Mouse (Mus musculus) spleen, adult 18-20 months (tissue): ENCODE data around the gene Tnfrsf13c.

Experiments used
- DNase-seq, 2 experiments: peaks; one replicate each; pipeline ENCODE4 v3.0.0; 2022; ENCODE audit warnings: mixed read lengths in 2 of 2

Tnfrsf13c gene

DNA sequence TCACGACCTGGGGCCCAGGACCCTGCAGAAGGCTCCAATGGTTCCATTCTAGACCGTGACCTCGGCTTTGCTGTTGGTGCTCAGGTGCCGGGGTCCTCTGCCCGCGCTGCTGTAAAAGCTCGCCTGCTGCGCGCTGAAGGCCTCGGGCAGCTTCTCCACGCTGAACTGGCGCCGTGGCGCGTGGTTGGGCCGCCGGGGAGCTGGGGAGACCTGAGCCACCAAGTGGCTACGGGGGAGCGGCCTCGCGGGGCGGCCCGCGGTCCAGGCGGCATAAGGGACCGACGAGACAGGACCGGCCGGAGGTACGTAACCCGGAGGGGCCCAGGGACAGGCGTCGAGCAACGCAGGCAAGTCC, 17.1 kb downstream of the Tnfrsf13c start:
- no peak for DNase-seq

- DNase-seq: no peak
These were observed 17.6 kb downstream of the Tnfrsf13c start for GRCm38 (mm10) chr15:82206365-82207104.

DNA sequence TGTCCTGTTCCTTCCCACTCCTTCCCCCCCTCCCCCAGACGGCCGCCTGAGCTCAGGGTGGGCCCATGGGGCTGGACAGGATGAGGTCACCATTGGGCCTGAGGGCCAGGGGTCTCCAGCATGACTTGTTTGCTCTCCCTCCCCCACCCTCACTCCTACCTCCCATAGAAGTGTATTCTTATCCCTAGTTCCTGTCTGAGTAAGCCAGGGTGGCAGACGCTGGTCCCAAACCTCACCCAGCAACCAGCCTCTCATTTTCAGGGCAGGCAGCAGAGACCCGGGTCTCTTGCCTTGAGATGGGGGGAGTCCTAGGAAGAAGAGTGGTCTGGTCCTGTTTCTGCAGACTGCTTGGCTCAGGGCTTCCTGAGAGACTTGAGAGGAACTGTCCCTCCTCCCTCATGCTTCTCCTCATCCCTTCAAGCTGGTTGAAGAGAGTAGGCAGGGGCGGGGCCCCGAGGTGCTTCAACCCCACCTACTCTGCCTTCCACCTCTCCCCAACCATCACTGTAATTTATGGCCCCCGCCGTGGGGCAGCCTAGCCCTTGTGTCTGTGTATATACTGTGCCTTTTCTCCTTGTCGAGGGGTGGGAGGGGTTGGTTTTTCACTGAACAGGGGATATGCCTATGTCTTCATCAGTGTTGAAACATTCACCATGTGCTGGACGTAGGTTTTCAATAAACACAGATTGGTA, 19.3 kb downstream of the Tnfrsf13c start:
- no peak for DNase-seq

DNA sequence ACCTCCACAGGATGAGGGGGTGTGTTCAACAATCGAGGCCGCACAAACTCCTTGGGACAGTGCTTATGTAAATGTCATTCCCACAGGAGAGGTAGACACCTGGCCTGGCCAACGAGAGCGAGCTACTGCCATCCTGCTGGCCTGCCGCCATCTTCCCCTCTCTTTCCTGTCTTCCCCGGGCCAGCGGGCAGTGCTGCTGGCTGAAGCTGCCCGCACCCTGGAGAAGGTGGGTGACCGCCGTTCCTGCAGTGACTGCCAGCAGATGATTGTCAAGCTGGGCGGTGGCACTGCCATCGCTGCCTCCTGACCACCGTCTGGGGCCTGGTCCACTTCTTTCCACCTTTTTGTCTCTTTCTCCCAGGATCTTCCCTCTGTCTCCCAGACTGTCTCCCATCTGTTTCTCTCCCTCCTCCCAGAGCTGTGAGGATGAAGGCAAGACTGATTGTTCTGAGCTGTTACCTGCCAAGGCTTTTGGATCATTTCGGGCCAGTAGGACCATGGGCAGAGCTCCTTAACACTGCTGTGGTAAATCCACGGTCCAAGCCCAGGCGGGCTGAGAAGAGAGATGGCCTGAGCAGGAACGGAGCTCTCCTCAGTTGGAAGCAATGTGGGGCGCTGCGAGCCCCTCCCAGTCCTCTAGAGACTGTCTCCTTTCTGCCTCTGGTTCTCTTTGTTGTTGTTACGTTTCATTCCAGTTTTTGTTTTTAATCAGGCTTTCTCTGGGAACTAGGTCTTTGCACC, 20.4 kb downstream of the Tnfrsf13c start:
- no peak for DNase-seq

GRCm38 (mm10) chr15:82203090-82203489, 21.1 kb downstream of the Tnfrsf13c start:
- DNase-seq: no peak

DNA sequence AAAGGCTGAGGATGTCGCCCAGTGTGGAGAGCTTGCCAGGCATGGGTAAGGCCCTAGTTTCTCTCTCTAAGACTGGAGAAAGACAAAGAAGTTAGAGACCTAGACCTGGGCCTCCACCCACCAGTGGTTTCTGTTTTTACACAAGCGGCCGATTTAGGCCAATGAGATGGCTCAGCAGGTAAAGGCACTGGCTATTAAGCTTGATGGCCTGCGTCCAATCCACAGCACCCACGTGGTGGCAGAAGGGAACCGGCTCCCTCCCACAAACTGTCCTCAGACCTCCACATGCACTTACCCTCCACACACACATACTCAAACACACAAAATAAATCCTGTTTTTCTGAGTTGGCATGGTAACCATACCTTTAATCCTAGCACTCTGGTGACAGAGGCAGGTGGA, 22.1 kb downstream of the Tnfrsf13c start:
- DNase-seq: no peak

DNA sequence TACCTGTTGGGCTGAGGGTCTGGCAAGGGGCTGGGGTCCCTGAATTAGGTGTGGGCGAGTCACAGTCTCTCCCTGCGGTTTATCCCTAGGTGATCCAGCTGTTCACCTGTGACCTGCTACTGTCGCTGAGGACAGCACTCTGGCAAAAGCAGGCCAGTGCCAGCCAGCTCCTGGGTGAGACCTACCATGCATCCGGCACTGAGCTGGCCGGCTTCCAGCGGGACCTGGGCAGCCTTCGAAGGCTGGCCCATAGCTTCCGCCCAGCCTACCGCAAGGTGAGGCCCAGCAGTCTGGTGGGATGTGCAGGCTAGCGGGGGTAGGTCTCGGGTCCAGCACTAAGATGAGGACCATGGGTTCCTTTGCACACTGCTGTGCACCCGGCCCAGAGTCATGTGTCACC, 24.6 kb downstream of the Tnfrsf13c start:
- no peak for DNase-seq

- DNase-seq: no peak
These were observed 25.8 kb downstream of the Tnfrsf13c start for GRCm38 (mm10) chr15:82198342-82198741.

- no peak for DNase-seq
These were observed 26.2 kb downstream of the Tnfrsf13c start for GRCm38 (mm10) chr15:82197937-82198336.

DNA sequence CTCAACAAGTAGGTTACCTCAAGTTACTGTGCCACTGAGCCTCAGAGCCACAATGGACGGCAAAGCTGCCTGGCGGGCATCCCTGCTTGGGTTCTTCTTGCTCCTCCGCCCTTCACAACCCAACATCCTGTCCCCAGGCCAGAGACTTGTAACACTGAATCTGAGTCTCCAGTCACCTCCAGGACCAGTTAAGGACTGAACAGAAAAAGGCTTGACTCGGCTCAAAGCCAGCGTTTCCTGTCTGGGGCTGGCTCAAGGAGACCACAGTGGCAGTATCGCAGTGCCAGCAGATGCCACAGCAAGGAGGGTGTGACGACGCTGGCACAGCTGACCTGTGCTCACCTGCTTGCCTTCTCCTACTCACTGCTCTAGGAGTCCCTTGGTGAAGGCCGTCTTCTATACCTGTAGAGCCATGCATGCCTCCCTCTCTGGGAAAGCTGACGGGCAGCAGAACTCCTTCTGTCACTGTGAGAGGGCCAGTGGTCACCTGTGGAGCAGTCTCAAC, 26.9 kb downstream of the Tnfrsf13c start:
- no peak for DNase-seq

DNA sequence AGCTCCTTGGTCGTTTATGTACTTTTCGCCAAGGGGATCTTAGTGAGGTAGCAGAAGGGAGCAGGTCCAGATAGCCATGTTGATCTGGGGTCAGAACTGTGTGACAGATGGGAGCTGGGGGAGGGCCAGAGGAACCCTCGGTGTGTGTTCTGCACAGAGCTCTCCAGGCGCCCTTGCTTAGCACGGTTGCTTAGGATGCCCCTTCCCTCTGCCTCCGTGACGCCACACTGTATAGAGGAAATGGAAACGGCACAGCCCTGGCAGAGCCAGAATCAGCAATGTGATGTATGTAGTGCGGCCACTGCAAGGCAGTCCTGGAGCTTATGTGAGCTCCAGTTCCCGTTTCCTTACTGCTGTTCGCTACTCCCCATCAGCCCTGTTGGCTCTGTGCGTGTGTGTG, 27.9 kb downstream of the Tnfrsf13c start:
- no peak for DNase-seq

GRCm38 (mm10) chr15:82192617-82193016, 31.6 kb downstream of the Tnfrsf13c start:
- no peak for DNase-seq

- peak in 1 of 2 experiments; percentile 57 for DNase-seq
These were observed 35.5 kb downstream of the Tnfrsf13c start for GRCm38 (mm10) chr15:82188481-82189240.

DNA sequence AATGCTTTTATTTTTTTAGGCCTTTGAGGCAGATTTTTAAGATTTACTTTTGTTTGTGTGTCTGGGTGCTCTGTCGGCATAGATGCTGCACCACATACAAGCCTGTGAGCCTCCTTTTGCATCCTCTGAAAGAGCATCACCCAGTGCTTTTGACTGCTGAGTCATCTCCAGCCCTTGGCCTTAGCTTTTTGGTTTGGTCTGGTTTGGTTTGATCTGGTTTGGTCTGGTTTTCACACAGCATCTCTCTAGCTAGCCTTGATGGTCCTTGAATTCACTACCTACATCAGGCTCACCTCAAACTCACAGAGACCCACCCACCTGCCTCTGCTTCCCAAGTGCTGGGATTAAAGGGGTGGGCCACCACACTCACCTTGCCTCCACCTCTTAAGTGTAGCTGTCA, 36.2 kb downstream of the Tnfrsf13c start:
- DNase-seq: no peak

GRCm38 (mm10) chr15:82187401-82187800, 36.8 kb downstream of the Tnfrsf13c start:
- no peak for DNase-seq

DNA sequence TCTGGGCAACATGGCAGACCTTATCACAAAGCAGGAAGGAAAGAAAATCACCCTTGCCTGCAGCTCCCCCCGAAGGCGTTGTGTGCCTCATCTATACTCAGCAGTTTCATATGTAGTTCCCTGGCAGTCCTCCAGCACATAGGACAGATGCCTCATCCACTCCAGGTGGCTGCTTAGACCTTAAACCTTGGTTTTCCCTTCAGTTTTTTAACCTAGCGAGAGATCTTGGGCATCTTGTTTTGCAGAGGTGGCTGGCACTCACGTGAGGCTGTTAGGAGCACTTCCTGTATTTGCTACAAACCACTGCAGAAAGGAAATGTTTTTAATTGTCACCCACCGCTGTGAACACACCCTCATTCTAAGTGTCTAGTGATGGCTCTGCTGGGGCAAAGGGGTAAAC, 37.2 kb downstream of the Tnfrsf13c start:
- peak; percentile 29 to 41 for DNase-seq

- no peak for DNase-seq
These were observed 38.0 kb downstream of the Tnfrsf13c start for GRCm38 (mm10) chr15:82186131-82186530.

DNA sequence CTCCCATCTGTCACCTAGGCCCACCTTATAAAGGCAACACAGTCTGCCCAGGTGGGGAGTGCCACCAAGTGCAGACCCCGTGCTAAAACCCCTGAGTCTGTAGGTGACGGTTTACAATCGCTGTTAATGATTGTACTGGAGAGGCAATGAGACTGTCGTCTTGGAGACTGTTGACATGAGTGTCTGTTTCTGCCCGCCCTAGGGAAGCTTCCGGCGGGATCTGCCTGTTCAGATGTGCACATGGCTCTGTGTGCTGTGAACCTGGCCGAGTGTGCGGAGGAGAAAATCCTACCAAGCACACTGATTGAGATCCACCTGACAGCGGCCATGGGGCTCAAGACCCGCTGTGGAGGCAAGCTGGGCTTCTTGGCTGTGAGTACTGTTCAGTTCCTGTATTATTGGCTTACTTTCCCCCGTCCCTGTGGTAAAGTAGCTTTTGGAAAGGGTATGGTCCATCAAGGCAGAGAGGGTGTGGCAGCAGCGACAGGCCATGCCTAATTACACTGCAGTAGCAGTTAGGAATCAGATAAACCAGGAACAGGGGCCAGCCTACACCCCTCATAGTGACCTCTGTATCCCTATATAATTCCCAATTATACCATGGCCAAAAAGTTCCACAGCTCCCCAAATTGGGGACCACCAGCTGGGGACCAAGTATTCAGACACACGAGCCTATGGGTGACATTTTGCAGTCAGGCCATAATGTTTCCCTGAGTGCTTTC, 38.9 kb downstream of the Tnfrsf13c start:
- no peak for DNase-seq

- no peak for DNase-seq
These were observed 39.5 kb downstream of the Tnfrsf13c start for GRCm38 (mm10) chr15:82184656-82185055.

DNA sequence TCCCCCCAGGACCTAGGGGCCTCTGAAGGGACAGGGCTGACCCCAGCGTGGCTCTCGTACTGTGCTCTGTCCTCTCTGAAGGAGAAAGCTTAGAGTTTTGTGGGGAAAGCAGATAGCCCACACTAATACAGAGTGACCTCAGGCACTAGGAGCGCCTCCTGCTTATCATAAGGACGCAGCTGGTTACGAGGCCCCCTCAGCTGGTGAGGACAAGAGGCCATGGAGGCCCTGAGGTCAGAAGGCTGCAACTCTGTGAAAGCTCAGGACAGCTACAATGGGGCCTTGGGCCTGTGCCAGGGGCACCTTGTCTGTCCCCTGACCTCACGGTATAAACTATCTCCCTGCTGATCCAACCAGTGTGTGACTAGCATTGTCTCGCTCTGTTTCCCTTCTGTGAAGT, 40.0 kb downstream of the Tnfrsf13c start:
- no peak for DNase-seq

GRCm38 (mm10) chr15:82183596-82183995, 40.6 kb downstream of the Tnfrsf13c start:
- DNase-seq: no peak

DNA sequence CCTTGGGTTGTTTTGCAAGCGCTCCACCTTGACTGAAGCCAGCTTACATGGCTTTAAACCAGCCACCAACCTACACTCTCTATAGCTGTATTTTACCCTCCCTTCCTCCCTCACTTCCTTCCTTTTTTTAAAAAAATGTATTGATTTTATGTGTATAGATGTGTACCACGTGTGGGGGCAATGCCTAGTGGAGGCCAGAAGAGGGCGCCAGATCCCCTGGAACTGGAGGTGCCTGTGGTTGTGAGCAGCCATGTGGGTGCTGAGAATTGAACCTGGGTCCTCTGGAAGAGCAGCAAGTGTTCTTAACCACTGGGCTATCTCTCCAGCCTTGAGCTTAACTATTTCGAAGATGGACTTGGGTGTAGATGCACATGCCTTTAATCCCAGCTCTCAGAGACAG, 41.9 kb downstream of the Tnfrsf13c start:
- no peak for DNase-seq
